Mouse (Mus musculus) CH12.LX (cell line): ENCODE measurements around the gene Tnp2. TPM values are rescaled to one million over a fixed set of nuclear protein-coding genes. Genes with fewer than 3 reads are reported as not detected.

Experiments used
- DNase-seq: peaks from one replicate; pipeline ENCODE4 v3.0.0-alpha.2; 2013; ENCODE audit errors: extremely low read depth
- H3K27ac ChIP-seq: 2 replicates; pipeline ENCODE4 v1.5.1; 2012; ENCODE audit warnings: low read depth, mild to moderate bottlenecking, control low read depth, moderate library complexity; ENCODE audit not compliant: insufficient read depth
- H3K27me3 ChIP-seq: replicated peaks from 2 replicates; pipeline ENCODE3; 2012; ENCODE audit warnings: inconsistent platforms
- H3K36me3 ChIP-seq, 2 experiments: replicated peaks in 1 of 2; 2 replicates each; pipeline versions ENCODE3 to v1.6.1; 2012; ENCODE audit warnings: inconsistent platforms in 1 of 2, low read length in 1 of 2, mild to moderate bottlenecking in 1 of 2, mixed read lengths in 1 of 2, moderate library complexity in 1 of 2; ENCODE audit not compliant: control insufficient read depth in 1 of 2, insufficient read depth in 1 of 2
- H3K4me1 ChIP-seq, 2 experiments: 2 replicates each; pipeline ENCODE4 v1.6.1; 2012; ENCODE audit warnings: inconsistent platforms in 1 of 2, moderate library complexity in 1 of 2; ENCODE audit not compliant: insufficient read depth in 2 of 2, control insufficient read depth in 1 of 2
- H3K4me2 ChIP-seq: 2 replicates; pipeline ENCODE4 v1.6.1; 2012; ENCODE audit warnings: low read depth, mild to moderate bottlenecking, control low read depth; ENCODE audit not compliant: poor library complexity, insufficient read depth, severe bottlenecking
- H3K4me3 ChIP-seq, 3 experiments: fragments of 150-350 bp in 1 of 3; sonication (generic) in 1 of 3; replicated peaks in 1 of 3; 2 replicates each; pipeline versions ENCODE3 to v1.5.1; 2011 to 2012; ENCODE audit warnings: low read depth in 2 of 3, low read length in 2 of 3, mild to moderate bottlenecking in 2 of 3, moderate library complexity in 2 of 3, control low read depth in 1 of 3, improper control_type of control experiment in 1 of 3, inconsistent platforms in 1 of 3, mixed read lengths in 1 of 3; ENCODE audit not compliant: poor library complexity in 1 of 3
- H3K79me2 ChIP-seq: replicated peaks from 2 replicates; pipeline ENCODE4 v1.6.1; 2012; ENCODE audit warnings: mild to moderate bottlenecking, moderate library complexity; ENCODE audit not compliant: control insufficient read depth, poor library complexity, insufficient read depth, severe bottlenecking; ENCODE audit errors: extremely low read depth
- H3K9ac ChIP-seq: 2 replicates; pipeline ENCODE4 v1.6.1; 2012; ENCODE audit warnings: low read depth, mild to moderate bottlenecking, control low read depth, moderate library complexity; ENCODE audit not compliant: insufficient read depth
- H3K9me3 ChIP-seq: replicated peaks from 2 replicates; pipeline ENCODE3; 2012; ENCODE audit warnings: low read length, inconsistent platforms, mixed read lengths
- BHLHE40 ChIP-seq: IDR thresholded peaks from 2 replicates; pipeline ENCODE4 v1.6.1; 2011; ENCODE audit warnings: mild to moderate bottlenecking, low read depth, low read length, improper control_type of control experiment
- CHD1 ChIP-seq: IDR thresholded peaks from 2 replicates; pipeline ENCODE4 v1.6.1; 2012; ENCODE audit warnings: low read depth, low read length, improper control_type of control experiment, inconsistent platforms
- CHD2 ChIP-seq: IDR thresholded peaks from 2 replicates; pipeline ENCODE4 v1.6.1; 2011; ENCODE audit warnings: low read length, improper control_type of control experiment
- CTCF ChIP-seq, 2 experiments: IDR thresholded peaks in 1 of 2; conservative IDR thresholded peaks in 1 of 2; 2 replicates each; pipeline ENCODE4 v1.5.1; 2011 to 2012; ENCODE audit warnings: low read depth in 2 of 2, low read length in 2 of 2, improper control_type of control experiment in 1 of 2, inconsistent platforms in 1 of 2, mild to moderate bottlenecking in 1 of 2, moderate library complexity in 1 of 2
- E2F4 ChIP-seq: IDR thresholded peaks from 2 replicates; pipeline ENCODE4 v1.6.1; 2011; ENCODE audit warnings: low read depth, low read length, improper control_type of control experiment; ENCODE audit not compliant: insufficient replicate concordance
- ELF1 ChIP-seq: IDR thresholded peaks from 2 replicates; pipeline ENCODE4 v1.6.1; 2014; ENCODE audit warnings: low read depth, mild to moderate bottlenecking, inconsistent platforms, low read length, improper control_type of control experiment
- EP300 ChIP-seq: IDR thresholded peaks from 2 replicates; pipeline ENCODE4 v1.6.1; 2011; ENCODE audit warnings: low read length, improper control_type of control experiment
- ETS1 ChIP-seq: conservative IDR thresholded peaks from 2 replicates; pipeline ENCODE4 v1.6.1; 2012; ENCODE audit warnings: low read depth, mild to moderate bottlenecking, inconsistent platforms, low read length, improper control_type of control experiment, moderate library complexity
- GABPA ChIP-seq: IDR thresholded peaks from 2 replicates; pipeline ENCODE4 v1.6.1; 2012; ENCODE audit warnings: low read depth, low read length, improper control_type of control experiment, inconsistent platforms; ENCODE audit not compliant: insufficient replicate concordance
- HCFC1 ChIP-seq: IDR thresholded peaks from 2 replicates; pipeline ENCODE4 v1.6.1; 2012; ENCODE audit warnings: low read depth, mild to moderate bottlenecking, inconsistent platforms, low read length, improper control_type of control experiment
- IRF4 ChIP-seq: IDR thresholded peaks from 2 replicates; pipeline ENCODE4 v1.6.1; 2014; ENCODE audit warnings: low read depth, mild to moderate bottlenecking, inconsistent platforms, low read length, improper control_type of control experiment
- JUN ChIP-seq: IDR thresholded peaks from 2 replicates; pipeline ENCODE4 v1.6.1; 2011; ENCODE audit warnings: low read depth, mild to moderate bottlenecking, low read length, improper control_type of control experiment, moderate library complexity; ENCODE audit not compliant: insufficient read depth
- JUND ChIP-seq: conservative IDR thresholded peaks from 2 replicates; pipeline ENCODE4 v1.6.1; 2011; ENCODE audit warnings: low read depth, low read length, improper control_type of control experiment
- KAT2A ChIP-seq: IDR thresholded peaks from 2 replicates; pipeline ENCODE4 v1.6.1; 2012; ENCODE audit warnings: low read length, improper control_type of control experiment, inconsistent platforms; ENCODE audit not compliant: insufficient replicate concordance
- MAFK ChIP-seq: IDR thresholded peaks from 2 replicates; pipeline ENCODE4 v1.6.1; 2011; ENCODE audit warnings: low read length, improper control_type of control experiment; ENCODE audit not compliant: insufficient replicate concordance
- MAX ChIP-seq: IDR thresholded peaks from 2 replicates; pipeline ENCODE4 v1.6.1; 2011; ENCODE audit warnings: low read length, improper control_type of control experiment
- MAZ ChIP-seq: IDR thresholded peaks from 2 replicates; pipeline ENCODE4 v1.6.1; 2012; ENCODE audit warnings: low read depth, mild to moderate bottlenecking, inconsistent platforms, low read length, improper control_type of control experiment, moderate library complexity
- MEF2A ChIP-seq: IDR thresholded peaks from 2 replicates; pipeline ENCODE4 v1.6.1; 2014; ENCODE audit warnings: low read depth, mild to moderate bottlenecking, inconsistent platforms, low read length, improper control_type of control experiment, borderline replicate concordance
- MXI1 ChIP-seq: IDR thresholded peaks from 2 replicates; pipeline ENCODE4 v1.6.1; 2011; ENCODE audit warnings: mild to moderate bottlenecking, low read depth, low read length, improper control_type of control experiment
- MYC ChIP-seq: IDR thresholded peaks from 2 replicates; pipeline ENCODE4 v1.6.1; 2011; ENCODE audit warnings: low read depth, mild to moderate bottlenecking, improper control_type of control experiment, low read length
- NELFE ChIP-seq: IDR thresholded peaks from 2 replicates; pipeline ENCODE4 v1.6.1; 2011; ENCODE audit warnings: low read depth, low read length, improper control_type of control experiment
- NRF1 ChIP-seq: IDR thresholded peaks from 2 replicates; pipeline ENCODE4 v1.6.1; 2014; ENCODE audit warnings: low read depth, mild to moderate bottlenecking, inconsistent platforms, low read length, improper control_type of control experiment, moderate library complexity
- PAX5 ChIP-seq: IDR thresholded peaks from 2 replicates; pipeline ENCODE4 v1.6.1; 2012; ENCODE audit warnings: low read length, inconsistent platforms, mixed read lengths
- POLR2A ChIP-seq: IDR thresholded peaks from 2 replicates; pipeline ENCODE4 v1.6.1; 2011; ENCODE audit warnings: low read depth, mild to moderate bottlenecking, improper control_type of control experiment, low read length
- POLR2AphosphoS2 ChIP-seq: IDR thresholded peaks from 2 replicates; pipeline ENCODE4 v1.6.1; 2011; ENCODE audit warnings: low read depth, low read length, improper control_type of control experiment
- RAD21 ChIP-seq: IDR thresholded peaks from 2 replicates; pipeline ENCODE4 v1.6.1; 2011; ENCODE audit warnings: low read depth, mild to moderate bottlenecking, low read length, improper control_type of control experiment, moderate library complexity
- RCOR1 ChIP-seq: conservative IDR thresholded peaks from 2 replicates; pipeline ENCODE4 v1.6.1; 2012; ENCODE audit warnings: low read depth, mild to moderate bottlenecking, inconsistent platforms, low read length, improper control_type of control experiment
- SIN3A ChIP-seq: IDR thresholded peaks from 2 replicates; pipeline ENCODE4 v1.6.1; 2012; ENCODE audit warnings: low read length, improper control_type of control experiment, inconsistent platforms
- SMC3 ChIP-seq: IDR thresholded peaks from 2 replicates; pipeline ENCODE4 v1.6.1; 2011; ENCODE audit warnings: low read depth, low read length, improper control_type of control experiment
- TBP ChIP-seq: conservative IDR thresholded peaks from 2 replicates; pipeline ENCODE4 v1.6.1; 2011; ENCODE audit warnings: low read depth, low read length, improper control_type of control experiment
- TCF12 ChIP-seq: IDR thresholded peaks from 2 replicates; pipeline ENCODE4 v1.6.1; 2014; ENCODE audit warnings: low read depth, mild to moderate bottlenecking, inconsistent platforms, low read length, improper control_type of control experiment
- UBTF ChIP-seq: IDR thresholded peaks from 2 replicates; pipeline ENCODE4 v1.6.1; 2012; ENCODE audit warnings: low read depth, mild to moderate bottlenecking, inconsistent platforms, low read length, improper control_type of control experiment, moderate library complexity
- USF1 ChIP-seq: IDR thresholded peaks from 2 replicates; pipeline ENCODE4 v1.6.1; 2014; ENCODE audit warnings: low read depth, mild to moderate bottlenecking, inconsistent platforms, low read length, improper control_type of control experiment
- USF2 ChIP-seq: conservative IDR thresholded peaks from 2 replicates; pipeline ENCODE4 v1.6.1; 2011; ENCODE audit warnings: low read depth, low read length, improper control_type of control experiment
- ZC3H11A ChIP-seq: IDR thresholded peaks from 2 replicates; pipeline ENCODE4 v1.6.1; 2012; ENCODE audit warnings: low read depth, mild to moderate bottlenecking, inconsistent platforms, low read length, improper control_type of control experiment
- ZKSCAN1 ChIP-seq: IDR thresholded peaks from 2 replicates; pipeline ENCODE4 v1.6.1; 2012; ENCODE audit warnings: low read depth, inconsistent platforms, low read length, improper control_type of control experiment, borderline replicate concordance
- ZMIZ1 ChIP-seq: IDR thresholded peaks from 2 replicates; pipeline ENCODE4 v1.6.1; 2012; ENCODE audit warnings: low read depth, mild to moderate bottlenecking, inconsistent platforms, low read length, improper control_type of control experiment
- ZNF384 ChIP-seq: IDR thresholded peaks from 2 replicates; pipeline ENCODE4 v1.6.1; 2012; ENCODE audit warnings: low read depth, low read length, improper control_type of control experiment, inconsistent platforms
- dilution Hi-C: fragments of 300-500 bp; cut with MboI; formaldehyde crosslinking; loops from 2 replicates; pipeline ENCODE4 v1.14.3; 2020; ENCODE audit warnings: low sequenced_read_pairs; ENCODE audit not compliant: extremely low pct_unique_long_range_greater_than_20kb, extremely low pct_ligation_motif_present
- in situ Hi-C: fragments of 300-500 bp; cut with MboI; formaldehyde crosslinking; loops from 3 replicates; pipeline ENCODE4 v1.14.3; 2019; ENCODE audit warnings: low sequenced_read_pairs, low pct_ligation_motif_present, low pct_unique_long_range_greater_than_20kb, mixed read lengths
- polyA plus RNA-seq: library from polyadenylated mRNA; unstranded; fragments of >175 nt; gene quantifications from 2 replicates; pipeline ENCODE4 v1.2.1, GENCODE M21; 2012; ENCODE audit warnings: low read depth; ENCODE audit not compliant: insufficient read length
- total RNA-seq, 2 experiments: library from RNA; depleted of rRNA; stranded (reverse); fragments of 300-350 nt in 1 of 2; fragments of >200 nt in 1 of 2; gene quantifications; 2 replicates each; pipeline ENCODE4 v1.2.3; 2012 to 2014

Tnp2 gene
- total and polyA plus RNA-seq, 3 experiments = 0.25 to 0.43 TPM; not detected in 1

DNA sequence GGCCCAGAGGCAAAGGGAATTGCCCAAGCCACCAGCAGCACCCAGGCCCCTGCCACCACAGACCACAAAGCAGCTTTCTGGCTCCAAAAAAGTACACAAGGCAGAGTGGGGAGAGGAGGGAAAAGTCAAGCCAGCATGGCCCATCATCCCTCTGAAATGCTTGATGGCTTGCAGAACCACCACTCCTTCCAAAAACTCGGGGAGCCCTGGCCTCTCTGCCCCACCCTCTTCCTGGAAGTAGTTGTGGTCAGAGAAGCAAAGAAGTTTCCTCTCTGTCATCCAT is 5.4 kb downstream of the Tnp2 start:
- Histone ChIP-seq H3K4me2 (peak overlapping the region; percentile 52), H3K4me3 (peak overlapping the region; percentile 84 to 99 (median 96)), H3K9ac (peak overlapping the region; percentile 89), H3K27me3 (no peaks in the 10 kb centered on the region), H3K27ac (peak overlapping the region; percentile 97), H3K79me2 (peaks cover 16% of the 10 kb centered on the region), H3K4me1 (peaks cover 27 to 59% of the 10 kb centered on the region in 2 experiments), H3K36me3 (peaks cover 0 to 26% of the 10 kb centered on the region in 2 experiments), H3K9me3 (no peaks in the 10 kb centered on the region)
- peak; percentile 75 for DNase-seq
- in situ Hi-C loops (loop anchor here (5.0 kb wide), 1 partner anchor 36 kb away; no protein-coding TSS in a partner anchor), dilution Hi-C loops (no loop called here)
- no peak; the same call in none of the 2 replicates for TF ChIP-seq SIN3A
- no peak for TF ChIP-seq USF2
- peak; percentile 81 for TF ChIP-seq BHLHE40
- TF ChIP-seq RAD21 = no peak; the same call in 1 of the 2 replicates
- no peak for TF ChIP-seq PAX5
- TF ChIP-seq SMC3 = no peak; the same call in 1 of the 2 replicates
- peak; percentile 29; the same call in 1 of the 2 replicates for TF ChIP-seq POLR2AphosphoS2
- TF ChIP-seq ZMIZ1 = no peak
- peak; percentile 76 for TF ChIP-seq ETS1
- TF ChIP-seq ZNF384 = peak; percentile 51; the same call in 1 of the 2 replicates
- TF ChIP-seq NELFE = no peak
- peak; percentile 80 for TF ChIP-seq EP300
- 0 out of 2 replicates have a peak, but pooled peaks have one; percentile 25 for TF ChIP-seq MXI1
- peak; percentile 52 for TF ChIP-seq POLR2A
- no peak for TF ChIP-seq E2F4
- no peak for TF ChIP-seq TBP
- TF ChIP-seq TCF12 = peak; percentile 95
- no peak for TF ChIP-seq GABPA
- TF ChIP-seq JUN = no peak
- TF ChIP-seq MAX = peak; percentile 76
- TF ChIP-seq HCFC1 = no peak
- peak; percentile 54; the same call in 1 of the 2 replicates for TF ChIP-seq CHD2
- peak; percentile 88 for TF ChIP-seq RCOR1
- no peak for TF ChIP-seq CTCF (conservative IDR thresholded peaks at IDR 0.05 in 1 of 2, IDR thresholded peaks at IDR 0.05 in 1 of 2; ENCODE audit: low read depth in 2 of 2, low read length in 2 of 2)
- no peak for TF ChIP-seq ZC3H11A
- no peak; the same call in 1 of the 2 replicates for TF ChIP-seq MAZ
- no peak for TF ChIP-seq KAT2A
- no peak for TF ChIP-seq JUND
- peak; percentile 86; the same call in 1 of the 2 replicates for TF ChIP-seq MEF2A
- TF ChIP-seq MAFK = peak; percentile 60; the same call in 1 of the 2 replicates
- no peak for TF ChIP-seq MYC
- peak; percentile 80; the same call in 1 of the 2 replicates for TF ChIP-seq IRF4
- no peak for TF ChIP-seq CHD1
- no peak for TF ChIP-seq USF1
- no peak for TF ChIP-seq ZKSCAN1
- TF ChIP-seq UBTF = no peak
- no peak for TF ChIP-seq ELF1
- TF ChIP-seq NRF1 = 0 out of 2 replicates have a peak, but pooled peaks have one; percentile 8
